27 mouse cellular contexts compared by ENCODE assay signal in the genomic region with DNA sequence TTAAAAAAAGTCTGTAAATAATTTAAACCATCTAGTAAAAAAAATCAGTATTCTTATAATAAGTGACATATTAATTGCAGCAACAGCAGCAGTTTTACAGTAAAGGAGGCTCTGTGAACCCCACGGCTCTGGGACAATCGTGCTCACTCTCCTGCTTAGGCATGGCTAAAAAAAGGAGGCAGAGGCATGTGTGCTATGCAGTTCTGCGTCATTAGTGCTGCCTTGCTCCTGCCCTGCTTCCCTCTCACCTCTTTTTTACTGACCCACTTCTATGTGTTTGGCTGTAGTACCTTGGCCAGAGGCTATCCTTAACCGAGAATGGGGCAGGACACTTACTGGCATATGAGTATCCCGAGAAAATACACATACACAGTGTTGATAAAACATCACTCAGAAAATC. TPM values are rescaled to one million over a fixed set of nuclear protein-coding genes. Genes with fewer than 3 reads are reported as not detected.
A peak's percentile ranks its signal among the peaks of the same experiment; 100 is the strongest.
DNase-seq lines count a peak whose midpoint lies in the region; ATAC-seq and TF ChIP-seq lines count a peak whose summit lies in the region.
"Had no signal": no experiment of that assay in that cellular context is flagged by ENCODE, and none has a peak within 500 bp of the region (broad histone marks: within the 10 kb centered on the region; RNA-seq: fewer than 3 reads in every experiment).

No protein-coding gene starts in this region.

- no peaks in the 10 kb centered on the region for H3K9me3 ChIP-seq in heart, postnatal 0 days (replicated peaks; ENCODE audit: control insufficient read depth, low read length)
- H3K9me3 ChIP-seq: G1E; hindbrain, embryonic 13.5 days; limb, embryonic 15.5 days; midbrain, embryonic 12.5 days had no signal

- no peak overlapping the region for H3K4me2 ChIP-seq in heart, postnatal 0 days (ENCODE audit: low read depth, low read length)
- H3K4me2 ChIP-seq: hindbrain, embryonic 13.5 days; limb, embryonic 15.5 days; midbrain, embryonic 12.5 days had no signal

- no peak for TF ChIP-seq CTCF in heart, postnatal 0 days (IDR thresholded peaks at IDR 0.05; ENCODE audit: low read depth)
- TF ChIP-seq CTCF in left cerebral cortex, adult 2 months (IDR thresholded peaks at IDR 0.05), result no peak

- peaks cover 6% of the 10 kb centered on the region for H3K4me1 ChIP-seq in heart, postnatal 0 days (ENCODE audit: control insufficient read depth, insufficient read depth)
- H3K4me1 ChIP-seq: hindbrain, embryonic 13.5 days; limb, embryonic 15.5 days; midbrain, embryonic 12.5 days had no signal

- H3K9ac ChIP-seq in heart, postnatal 0 days (replicated peaks; ENCODE audit: low read depth, low read length), result no peak overlapping the region
- H3K9ac ChIP-seq: forebrain, postnatal 0 days; hindbrain, embryonic 13.5 days; limb, embryonic 15.5 days; liver, postnatal 0 days; midbrain, embryonic 12.5 days had no signal

- H3K27me3 ChIP-seq in heart, postnatal 0 days (ENCODE audit: control insufficient read depth, insufficient read depth, low read length), result no peaks in the 10 kb centered on the region
- H3K27me3 ChIP-seq: hindbrain, embryonic 13.5 days; limb, embryonic 15.5 days; midbrain, embryonic 12.5 days had no signal

- no peak for TF ChIP-seq EP300 in heart, postnatal 0 days (IDR thresholded peaks at IDR 0.05; ENCODE audit: low read depth)

- H3K4me3 ChIP-seq in heart, postnatal 0 days (ENCODE audit: low read depth, low read length), result no peak overlapping the region
- H3K4me3 ChIP-seq in left cerebral cortex, adult 2 months, result no peak overlapping the region
- H3K4me3 ChIP-seq: gastrocnemius, adult 2 months; hindbrain, embryonic 13.5 days; limb, embryonic 15.5 days; midbrain, embryonic 12.5 days had no signal

- intact Hi-C loops in left cerebral cortex, adult 2 months (cut with DNase I), result no loop called here

- WGBS in heart, postnatal 0 days, result 33% methylated on average over 5 of the region's 5 CpGs

- peak; percentile 79 for ATAC-seq in heart, postnatal 0 days (ENCODE audit: insufficient read depth, low read depth)
- ATAC-seq: forebrain, postnatal 0 days; inflammation-experienced regulatory T-cells, adult 6 months; liver, postnatal 0 days had no signal

- H3K36me3 ChIP-seq in heart, postnatal 0 days (replicated peaks; ENCODE audit: control insufficient read depth, insufficient read depth, low read length), result no peaks in the 10 kb centered on the region
- H3K36me3 ChIP-seq: G1E; hindbrain, embryonic 13.5 days; limb, embryonic 15.5 days; midbrain, embryonic 12.5 days had no signal

- no peak overlapping the region for H3K27ac ChIP-seq in heart, postnatal 0 days (ENCODE audit: low read depth)
- H3K27ac ChIP-seq in left cerebral cortex, adult 2 months, result no peak overlapping the region
- H3K27ac ChIP-seq: gastrocnemius, adult 2 months; hindbrain, embryonic 13.5 days; limb, embryonic 15.5 days; midbrain, embryonic 12.5 days had no signal

- DNase-seq in heart, adult 8-10 months (ENCODE audit: low spot score), result peak; percentile 16
- DNase-seq in heart, adult 11 months, result no peak
- peak; percentile 33 for DNase-seq in heart, postnatal 0 days (ENCODE audit: low spot score)
- peak; percentile 77 for DNase-seq in kidney, adult 9 months
- peak; percentile 57 to 79 for DNase-seq in kidney, postnatal 25 days
- DNase-seq in left cerebral cortex, adult 2 months (ENCODE audit: extremely low spot score in 1 of 2, low spot score in 2 of 2), result no peak
- no peak for DNase-seq in adrenal gland, postnatal 10 days
- no peak for DNase-seq in spleen, adult 18-20 months
- DNase-seq: adrenal gland, postnatal 36 days; cerebellum, adult 11-12 months; cerebellum, postnatal 25 days; embryo, embryonic 11 days; forebrain, postnatal 0 days; gastrocnemius, adult 2 months; layer of hippocampus, postnatal 36 days; liver, postnatal 0 days; lung, postnatal 10 days; right cerebral cortex, adult 18-20 months; thymus, postnatal 36 days had no signal

RNA-seq across cellular contexts. Expression of gene Dcdc2a, which starts 50.9 kb away (rescaled TPM):
- total RNA-seq in heart, adult 8-10 months (2022), result not detected
- 0.04 TPM in 1 of 2 replicates, not detected in the other for total RNA-seq in heart, postnatal 0 days (2014; rRNA removed; ENCODE audit: low replicate concordance)
- polyA plus RNA-seq in heart, postnatal 0 days (2015; fragmentation: Nextera tagmentation; extraction: Ambion mirVana), result 0.25 and 0.49 TPM in 2 replicates
- total RNA-seq in left cerebral cortex, adult 2 months (2021), result 1 to 10 TPM; 5.0 to 5.1 TPM
- total RNA-seq in adrenal gland, postnatal 10 days (2021), result under 1 TPM; 0.58 to 0.99 TPM
- total RNA-seq: granulocyte monocyte progenitor cell, adult 5-6 weeks; megakaryocyte progenitor cell, adult 5-6 weeks; monocyte, adult 5-6 weeks had no signal
- polyA plus RNA-seq: G1E; inflammation-experienced regulatory T-cells, adult 6 months had no signal

Comparison
In these comparisons a context has a peak if more than half of its experiments do, and no peak if none do; other contexts are left out.
1. DNase-seq: peak in heart, adult 8-10 months (single experiment), heart, postnatal 0 days (single experiment), kidney, adult 9 months (single experiment) and kidney, postnatal 25 days (2 of 2); none in heart, adult 11 months (single experiment), left cerebral cortex, adult 2 months (0 of 2), adrenal gland, postnatal 10 days (single experiment) and spleen, adult 18-20 months (0 of 2).